Mouse (Mus musculus) kidney, adult 9 months (tissue): ENCODE measurements around the gene Ttc7.

Experiments
- DNase-seq: peaks from one replicate; pipeline ENCODE4 v3.0.0; 2022

Gene Ttc7

GRCm38 (mm10) chr17:87282706-87283053 lies at the start of gene Ttc7:
Ttc7 (plus strand) TSS chr17:87282886.
- DNase-seq, result peak; percentile 98

DNA sequence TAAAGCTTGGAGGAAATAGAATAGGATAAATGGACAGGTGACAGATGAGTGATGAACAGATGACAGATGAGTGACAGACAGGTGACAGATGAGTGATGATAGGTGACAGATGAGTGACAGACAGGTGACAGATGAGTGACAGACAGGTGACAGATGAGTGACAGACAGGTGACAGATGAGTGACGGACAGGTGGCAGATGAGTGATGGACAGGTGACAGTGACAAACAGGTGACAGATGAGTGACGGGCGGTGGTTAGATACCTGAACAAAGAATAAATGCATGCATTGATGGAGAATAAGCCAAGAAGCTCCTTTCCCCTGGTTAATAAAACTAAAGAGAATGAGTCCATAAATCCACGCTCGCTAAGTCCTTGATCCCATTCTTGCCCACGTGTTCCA lies 47.7 kb upstream of the Ttc7 start:
- DNase-seq, result no peak

DNA sequence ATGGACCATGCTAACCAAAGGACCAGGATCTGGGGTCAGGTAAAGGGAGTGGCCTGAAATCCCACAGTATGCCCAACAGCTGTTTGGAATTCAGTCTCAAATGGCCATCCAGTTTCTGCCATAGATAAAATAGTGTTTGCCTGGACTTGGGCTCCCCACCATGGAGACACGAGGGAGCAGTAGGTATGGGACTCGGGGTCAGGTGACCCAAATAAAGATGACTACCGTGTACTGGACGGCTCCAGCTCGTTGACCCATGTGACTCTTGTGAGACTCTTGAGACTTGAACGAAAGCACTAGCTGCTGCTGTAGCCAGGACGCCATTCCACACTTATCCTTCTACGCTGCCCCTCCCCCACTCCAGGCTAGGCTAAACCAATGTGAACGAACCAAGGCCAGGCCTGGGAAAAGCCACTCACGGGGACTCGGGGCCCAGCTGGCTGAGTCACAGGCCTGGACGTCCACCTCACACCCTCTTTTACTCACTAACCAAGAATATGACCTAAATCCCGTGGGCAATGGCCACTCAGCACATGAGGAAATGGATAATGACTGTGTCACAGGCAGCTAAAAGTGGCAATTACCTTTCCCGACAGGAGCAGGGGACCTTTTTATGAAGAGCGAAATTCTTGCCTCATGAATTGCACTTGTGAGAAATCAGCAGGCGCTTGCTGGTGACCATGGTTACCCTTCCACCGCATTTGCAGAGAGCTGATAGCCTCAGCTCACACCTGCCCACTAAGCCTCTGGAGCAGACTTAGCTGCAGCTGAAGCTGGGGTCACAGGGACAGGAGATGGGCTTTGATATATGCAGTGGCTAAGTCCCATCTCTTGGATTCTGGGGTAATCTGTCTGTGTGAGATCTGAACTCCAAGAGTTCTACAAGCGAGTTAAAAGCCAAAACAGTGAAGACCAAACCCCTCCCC lies 45.7 kb upstream of the Ttc7 start:
- no peak for DNase-seq

GRCm38 (mm10) chr17:87237826-87238225 lies 44.9 kb upstream of the Ttc7 start:
- DNase-seq, result no peak

GRCm38 (mm10) chr17:87246103-87246502 lies 36.6 kb upstream of the Ttc7 start:
- DNase-seq, result no peak

DNA sequence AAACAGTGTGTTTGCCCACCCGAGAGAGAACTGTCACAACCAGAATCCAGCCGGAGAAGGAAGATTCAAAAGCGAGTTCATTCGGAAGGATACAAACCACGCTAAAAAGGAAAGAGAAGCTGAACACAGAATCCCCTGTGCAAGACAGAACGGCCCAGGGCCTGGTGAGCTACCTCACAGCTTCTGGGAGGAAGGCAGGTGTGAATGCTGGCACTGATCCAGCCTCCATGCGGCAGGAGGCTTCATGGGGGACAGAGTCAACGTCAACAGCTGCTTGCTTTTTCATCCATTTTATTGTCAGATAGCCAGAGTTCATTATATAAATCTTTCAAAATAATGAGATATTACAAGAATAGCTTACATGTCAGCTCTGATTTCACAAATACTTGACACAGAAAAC lies 28.3 kb upstream of the Ttc7 start:
- no peak for DNase-seq

DNA sequence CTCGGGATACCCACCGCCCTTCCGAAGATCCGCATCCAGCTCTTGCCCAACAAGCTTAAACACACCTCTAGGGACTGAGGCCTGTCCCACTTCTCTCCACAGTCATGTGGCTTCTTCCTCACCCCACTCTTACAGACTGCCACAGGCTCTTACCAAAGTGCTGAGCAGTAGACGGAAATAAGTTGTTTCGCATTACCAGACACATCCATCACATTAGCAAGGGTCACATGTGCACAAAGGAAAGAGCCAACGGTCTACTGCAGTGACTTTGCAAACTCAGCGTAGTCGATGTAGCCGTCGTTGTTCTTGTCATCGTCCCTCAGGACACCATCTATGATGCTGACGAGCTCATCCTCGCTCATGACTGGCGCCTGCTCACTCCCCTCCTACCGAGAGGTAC lies 27.0 kb upstream of the Ttc7 start:
- no peak for DNase-seq

DNA sequence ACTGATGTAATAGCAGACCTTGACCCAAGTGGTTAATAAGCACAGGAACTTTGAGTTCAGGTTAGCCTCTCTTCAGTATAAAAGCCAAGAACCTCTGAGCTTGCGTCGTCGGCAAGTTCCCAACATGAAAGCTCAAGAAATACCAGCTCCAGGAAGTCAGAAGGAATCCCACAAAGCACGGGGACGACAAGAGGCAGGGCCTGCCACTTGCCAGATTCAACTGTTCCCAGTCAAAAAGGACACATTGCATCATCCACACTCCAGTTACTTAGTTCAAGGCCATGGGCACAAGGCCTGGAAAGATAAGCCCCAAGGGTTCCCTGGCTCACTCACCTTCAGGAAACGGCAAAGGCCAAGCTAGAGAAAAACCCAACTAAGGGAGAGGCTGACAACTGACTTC lies 19.3 kb upstream of the Ttc7 start:
- DNase-seq, result peak; percentile 85

GRCm38 (mm10) chr17:87264054-87264830 lies 18.4 kb upstream of the Ttc7 start:
- DNase-seq, result no peak

DNA sequence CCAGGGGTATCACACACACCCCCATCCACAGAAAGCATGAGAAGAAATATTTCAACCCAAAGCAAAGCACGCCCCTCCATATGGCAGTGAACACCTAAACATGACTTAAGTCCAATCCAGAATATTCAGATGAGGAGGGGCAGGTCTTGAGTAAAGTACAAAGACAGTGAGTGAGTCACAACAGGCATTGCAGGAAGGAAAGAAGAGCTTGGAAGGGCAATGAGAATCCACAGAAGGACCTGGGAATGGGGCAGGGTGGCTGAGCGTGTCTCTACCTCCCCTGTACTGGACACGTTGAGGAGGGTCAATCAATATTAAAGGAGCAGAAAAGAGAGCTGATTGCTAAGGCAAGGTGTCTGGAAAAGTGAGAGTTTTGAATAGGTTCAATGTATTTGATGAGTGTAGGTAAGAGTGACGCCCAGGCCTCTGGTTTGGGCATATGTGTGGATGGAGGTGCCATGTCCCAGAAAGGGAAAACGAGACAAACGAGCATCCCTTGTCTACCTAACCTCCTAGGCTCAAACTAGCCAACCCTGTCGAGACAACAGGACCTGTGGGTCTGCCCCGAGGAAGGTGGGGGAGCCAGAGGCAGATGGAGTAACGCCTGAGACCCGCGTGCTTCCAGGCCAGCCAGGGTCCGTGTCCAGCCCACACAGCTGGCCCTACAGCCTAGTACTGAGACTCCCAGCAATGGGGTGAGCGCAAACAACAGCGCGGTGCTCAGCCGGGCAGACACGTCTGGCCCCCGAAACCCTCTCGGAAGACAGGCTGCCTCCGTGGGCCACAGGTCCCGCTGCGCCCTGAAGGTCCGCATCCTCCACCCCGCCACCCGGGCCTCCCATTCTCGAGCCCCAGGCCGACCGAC lies 17.5 kb upstream of the Ttc7 start:
- no peak for DNase-seq

- peak; percentile 96 for DNase-seq
These were observed 16.9 kb upstream of the Ttc7 start, which contains the start of gene Mcfd2 for GRCm38 (mm10) chr17:87265792-87266186. Mcfd2 (minus strand) TSS chr17:87265935.

DNA sequence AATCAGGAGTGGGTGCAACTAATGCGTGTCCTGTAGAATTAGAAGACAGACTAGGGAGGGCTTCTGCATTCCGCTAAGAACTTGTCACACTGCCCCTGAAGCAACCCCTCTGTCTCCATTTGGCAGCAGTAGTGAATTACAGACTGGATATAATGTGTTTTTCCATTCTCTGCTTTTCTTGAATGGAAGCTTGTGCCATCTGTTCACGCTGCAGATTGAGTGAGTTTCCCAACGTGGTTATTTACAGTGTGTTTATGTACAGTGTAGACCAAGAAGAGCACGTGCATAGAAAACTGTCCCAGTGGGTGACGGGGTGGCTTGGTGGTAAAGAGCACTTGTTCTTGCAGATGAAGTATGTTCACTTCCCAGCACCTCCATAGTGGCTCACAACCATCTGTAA lies 13.2 kb upstream of the Ttc7 start:
- no peak for DNase-seq

GRCm38 (mm10) chr17:87275363-87276341 lies 7.0 kb upstream of the Ttc7 start:
- DNase-seq, result peak; percentile 87

- peak; percentile 99 for DNase-seq
These were observed 530 bp upstream of the Ttc7 start for GRCm38 (mm10) chr17:87282007-87282705.

GRCm38 (mm10) chr17:87283055-87283754 lies 519 bp downstream of the Ttc7 start:
- DNase-seq, result peak; percentile 72

DNA sequence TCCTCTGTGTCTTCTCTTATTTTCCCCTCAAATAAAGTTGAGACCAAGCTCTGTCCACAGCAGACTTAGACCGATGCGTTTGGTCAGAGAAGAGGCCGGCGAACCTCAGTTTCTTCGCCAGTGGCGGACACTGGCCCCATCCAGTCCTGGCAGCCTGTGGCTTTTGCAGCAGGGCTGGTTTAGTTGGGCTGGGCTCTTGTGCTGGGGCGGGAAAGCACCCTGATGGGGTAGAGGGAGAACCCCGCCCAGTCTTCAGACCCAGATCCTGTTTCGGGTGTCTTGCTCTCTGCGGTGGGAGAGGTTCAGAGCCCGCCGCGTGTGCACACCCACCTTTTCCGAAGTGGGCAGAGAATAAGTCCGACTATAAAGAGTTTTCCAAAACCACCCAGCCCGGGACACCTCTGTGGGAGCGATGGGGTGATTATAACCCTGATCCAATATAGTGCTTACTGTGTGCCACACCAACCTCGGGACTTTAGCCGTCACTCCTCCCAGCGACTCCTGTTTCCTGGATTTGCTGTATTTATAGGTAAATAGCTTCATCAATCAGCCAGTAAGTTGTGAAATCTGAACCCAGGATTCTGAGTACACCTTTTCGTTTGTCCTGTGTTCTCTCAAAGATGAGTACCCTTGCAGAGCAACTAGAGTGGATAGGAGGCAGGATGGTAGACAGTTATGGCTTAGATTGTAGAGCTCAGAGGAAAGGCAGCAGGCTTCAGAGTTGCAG lies 1.2 kb downstream of the Ttc7 start:
- no peak for DNase-seq

- peak; percentile 78 for DNase-seq
These were observed 1.9 kb downstream of the Ttc7 start for GRCm38 (mm10) chr17:87284482-87285040.

GRCm38 (mm10) chr17:87285731-87286465 lies 3.2 kb downstream of the Ttc7 start:
- no peak for DNase-seq
